Mouse (Mus musculus) urinary bladder, adult 2 months (tissue): ENCODE measurements around the gene Sp4. TPM values are rescaled to one million over a fixed set of nuclear protein-coding genes. Genes with fewer than 3 reads are reported as not detected.

Experiments
- DNase-seq: peaks from one replicate; pipeline ENCODE4 v3.0.0; 2022; ENCODE audit warnings: low spot score
- polyA plus RNA-seq: library from polyadenylated mRNA; depleted of rRNA; stranded (reverse); fragments of >200 nt; gene quantifications from 2 replicates; pipeline ENCODE4 v1.2.3, GENCODE M21; 2012; rRNA removed

Sp4 gene
- polyA plus RNA-seq, 1 experiment, result 3.3 TPM

- no peak for DNase-seq
Observed at GRCm38 (mm10) chr12:118264905-118265304, 36.3 kb downstream of the Sp4 start.

- no peak for DNase-seq
Observed at GRCm38 (mm10) chr12:118263878-118264277, 37.4 kb downstream of the Sp4 start.

- DNase-seq, result no peak
Observed at GRCm38 (mm10) chr12:118255292-118255782, 45.9 kb downstream of the Sp4 start.

- DNase-seq, result no peak
Observed at GRCm38 (mm10) chr12:118221182-118221581, 80.1 kb downstream of the Sp4 start.

- no peak for DNase-seq
Observed at GRCm38 (mm10) chr12:118220062-118220461, 81.2 kb downstream of the Sp4 start.

GRCm38 (mm10) chr12:118212163-118212562 is 89.1 kb downstream of the Sp4 start:
- no peak for DNase-seq

DNA sequence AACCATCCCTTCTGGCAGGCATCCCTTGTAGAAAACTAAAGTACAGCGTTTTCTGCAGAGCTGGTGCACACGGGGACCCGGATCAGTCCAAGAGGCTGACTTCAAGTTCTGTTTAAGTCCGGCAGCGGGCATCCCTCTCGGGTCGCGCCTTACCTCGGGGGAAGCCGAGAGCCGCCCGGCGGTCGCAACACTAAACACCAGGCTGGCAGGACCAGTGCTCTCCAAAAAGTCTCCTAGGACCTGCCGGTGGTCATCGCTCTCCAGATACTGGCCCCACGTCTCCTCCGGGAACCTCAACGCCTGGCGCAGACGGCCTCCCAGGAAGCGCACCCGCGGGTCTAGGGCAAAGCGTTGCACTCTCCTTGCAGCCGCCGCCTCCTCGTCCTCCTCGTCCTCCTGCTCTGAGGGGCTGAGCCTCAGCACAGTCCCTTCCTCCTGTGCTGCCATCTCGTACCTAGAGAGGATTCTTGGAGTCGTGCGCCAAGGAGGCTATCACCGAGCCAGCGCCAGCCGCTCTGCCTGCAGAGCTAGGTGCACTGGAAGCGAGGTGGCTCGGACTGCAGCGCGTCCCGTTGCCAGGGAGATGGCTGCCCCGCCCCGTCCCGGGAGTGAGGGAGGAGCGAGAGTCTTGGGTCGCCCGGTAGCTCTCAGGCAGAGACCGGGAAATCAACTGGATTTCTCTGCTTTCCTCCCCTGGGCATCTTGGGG is 102.7 kb downstream of the Sp4 start, which contains the start of gene Dnah11:
Gene Dnah11, minus strand, starts transcription at position 658 of the 708 bp plus-strand sequence.
- peak; percentile 41 for DNase-seq

DNA sequence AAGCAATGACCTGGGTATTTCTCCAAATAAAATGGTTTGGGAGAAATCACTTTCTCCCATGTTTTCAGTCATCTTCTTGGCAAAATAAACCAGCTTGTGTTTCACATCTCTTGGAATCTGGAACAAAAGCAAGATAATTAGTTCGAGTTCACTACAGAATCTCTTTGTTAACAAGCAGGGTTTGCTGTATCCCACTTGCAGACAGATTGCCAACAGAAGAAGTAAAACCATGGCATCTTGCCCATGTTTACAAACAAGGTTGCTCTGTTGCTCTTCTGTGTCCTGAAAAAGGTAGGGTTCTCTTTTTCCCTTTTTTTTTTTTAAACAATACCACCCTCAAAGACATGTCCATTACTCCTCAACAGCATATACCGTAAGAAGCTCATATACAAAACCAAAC is 104.7 kb downstream of the Sp4 start:
- no peak for DNase-seq

DNA sequence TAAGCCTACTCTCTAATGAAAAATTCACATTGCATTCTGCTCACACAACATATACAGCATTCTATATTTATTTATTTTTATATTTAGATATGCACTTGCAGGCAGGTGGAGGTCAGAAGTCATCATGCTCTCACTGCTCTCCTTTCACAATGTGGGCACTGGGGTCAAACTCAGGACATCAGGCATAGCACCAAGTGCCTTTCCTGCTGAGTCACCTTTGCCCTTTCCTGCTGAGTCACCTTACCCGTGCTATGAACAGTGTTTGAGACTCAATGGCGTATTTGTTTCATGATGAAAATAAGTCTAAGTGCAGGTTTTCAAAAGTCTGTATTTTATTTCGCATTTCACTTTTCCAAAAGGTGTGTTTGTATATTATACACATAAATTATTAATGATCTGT is 111.7 kb downstream of the Sp4 start:
- DNase-seq, result no peak

- DNase-seq, result no peak
Observed at GRCm38 (mm10) chr12:118187663-118188062, 113.6 kb downstream of the Sp4 start.

GRCm38 (mm10) chr12:118186881-118187489 is 114.3 kb downstream of the Sp4 start:
- no peak for DNase-seq

GRCm38 (mm10) chr12:118186120-118186880 is 114.9 kb downstream of the Sp4 start:
- DNase-seq, result no peak

Other genes starting within 250 kb of the Sp4 start
- gene Dnah11, start 102.4 kb downstream of the Sp4 start, polyA plus RNA-seq, result 0.37 and 0.48 TPM in 2 replicates